Mouse (Mus musculus) lung, adult 2 months (tissue): Measurements from ENCODE around the gene Anapc11.

Experiments
- CTCF ChIP-seq: fragments of 200-500 bp; IDR thresholded peaks from 2 replicates; pipeline ENCODE4 v1.5.1; 2011; ENCODE audit warnings: mild to moderate bottlenecking, low read length, control low read depth; ENCODE audit not compliant: insufficient read depth
- POLR2A ChIP-seq: fragments of 200-500 bp; IDR thresholded peaks from 2 replicates; pipeline ENCODE4 v1.6.1; 2011; ENCODE audit warnings: low read depth, mild to moderate bottlenecking, control low read depth, low read length, borderline replicate concordance; ENCODE audit errors: extremely low read depth

DNA sequence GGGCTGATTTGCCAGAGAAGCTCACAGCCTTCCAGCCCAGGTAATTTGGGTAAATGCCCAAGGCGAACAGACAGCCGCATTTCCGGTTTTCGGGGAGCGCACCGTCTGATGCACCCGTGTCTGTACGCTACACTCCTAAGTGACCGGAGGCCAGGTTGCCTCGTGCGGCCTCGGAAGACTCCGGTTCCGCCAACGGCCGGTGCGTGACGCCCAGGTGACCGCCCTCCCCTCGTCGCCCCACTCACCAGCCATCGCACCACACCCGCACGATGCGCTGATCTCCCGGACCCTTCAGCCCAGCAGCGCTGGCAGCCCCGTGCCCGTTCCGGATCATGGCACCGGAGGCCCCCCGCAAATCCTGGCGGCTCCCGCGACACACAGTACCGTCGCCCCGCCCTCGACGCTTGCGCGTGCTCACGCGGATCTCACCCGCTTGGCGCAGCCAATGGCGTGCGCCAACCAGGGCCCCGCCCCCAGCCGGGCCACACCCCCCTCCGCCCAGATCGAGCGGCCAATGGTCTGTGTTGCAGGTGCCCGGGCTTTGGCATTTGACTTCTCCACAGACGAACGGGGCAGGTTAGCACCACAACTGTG, 19.4 kb downstream of the Anapc11 start, which contains the start of gene Pcyt2:
- TF ChIP-seq CTCF (no peak), POLR2A (peak; percentile 71; the same call in 1 of the 2 replicates)
